Mouse (Mus musculus): ENCODE results near the gene Tmem164. TPM values are rescaled to one million over a fixed set of nuclear protein-coding genes. Genes with fewer than 3 reads are reported as not detected.
"Not testable (repeated sequence)": the region's sequence is repeated elsewhere in the genome, so short reads cannot be mapped to it uniquely, and the experiment has no call there.

Gene Tmem164
- polyA plus RNA-seq (2012; rRNA removed), result 38.0 and 55.3 TPM in 2 replicates

DNA sequence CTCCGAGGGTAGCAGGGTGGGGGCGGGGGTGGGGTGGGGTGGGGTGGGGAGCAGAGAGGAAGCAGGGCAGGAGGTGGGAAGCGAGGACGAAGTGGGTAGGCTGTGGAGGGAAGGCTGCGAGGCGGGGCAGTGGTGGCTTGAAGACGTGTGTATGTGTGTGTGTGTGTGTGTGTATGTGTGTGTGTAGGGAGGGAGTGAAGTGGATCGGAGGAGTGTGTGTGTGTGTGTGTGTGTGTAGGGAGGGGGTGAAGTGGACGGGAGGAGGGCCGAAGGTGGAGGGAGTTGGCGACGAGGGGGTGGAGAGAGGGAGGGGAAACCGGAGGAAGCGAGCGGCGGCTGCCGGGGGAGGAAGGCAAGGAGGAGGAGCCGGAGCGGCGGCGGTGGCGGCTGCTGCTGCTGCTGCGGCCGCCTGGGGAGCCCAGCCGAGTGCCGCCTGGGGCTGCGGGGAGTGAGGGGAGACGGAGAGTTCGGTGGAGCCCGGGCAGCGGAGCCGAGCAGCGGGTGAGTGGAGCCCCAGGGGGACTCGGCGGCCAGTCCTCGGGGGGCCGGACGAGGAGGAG, at the start of gene Tmem164:
Tmem164 (plus strand) TSS at position 351 of the 560 bp plus-strand sequence.
- DNase-seq (ENCODE audit: low read depth), result no peak

DNA sequence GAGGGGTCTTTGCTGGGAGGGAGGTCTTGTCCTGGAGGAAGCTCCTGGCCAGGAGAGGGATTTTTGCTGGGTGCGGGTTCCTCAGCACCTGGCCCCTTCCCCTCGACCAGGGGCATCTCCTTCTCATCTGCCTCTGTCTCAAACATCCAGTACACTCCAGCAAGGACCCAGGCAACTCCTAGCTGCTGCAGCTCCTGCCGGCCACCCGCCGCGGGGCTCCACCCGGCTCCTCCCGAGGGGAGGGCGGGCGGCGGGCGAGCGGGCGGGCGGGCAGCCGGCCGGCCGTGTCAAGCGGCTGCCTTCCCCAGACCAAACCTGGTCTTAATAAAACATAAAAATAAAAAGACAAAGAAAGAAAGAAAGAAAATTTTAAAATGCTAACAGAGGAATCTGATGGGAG, 48.2 kb upstream of the Tmem164 start:
- not testable (repeated sequence) for DNase-seq (ENCODE audit: low read depth)

DNA sequence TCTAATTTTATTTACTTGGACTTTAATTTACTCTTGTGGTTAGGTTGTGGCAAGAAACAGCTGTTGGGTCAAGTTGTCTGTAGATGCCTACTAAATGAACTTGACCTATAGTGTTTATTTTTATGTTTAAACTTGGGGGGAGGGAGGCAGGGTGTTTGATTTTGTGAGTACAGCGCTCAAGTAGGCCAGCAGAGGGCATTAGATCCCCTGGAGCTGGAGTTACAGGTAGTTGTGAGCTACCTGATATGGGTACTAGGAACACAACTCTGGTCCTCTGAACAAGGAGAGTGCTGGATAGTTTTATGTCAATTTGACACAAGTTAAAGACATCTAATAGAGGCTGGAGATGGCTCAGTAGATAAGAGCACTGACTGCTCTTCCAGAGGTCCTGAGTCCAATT, 34.0 kb upstream of the Tmem164 start:
- no peak for DNase-seq (ENCODE audit: low read depth)

DNA sequence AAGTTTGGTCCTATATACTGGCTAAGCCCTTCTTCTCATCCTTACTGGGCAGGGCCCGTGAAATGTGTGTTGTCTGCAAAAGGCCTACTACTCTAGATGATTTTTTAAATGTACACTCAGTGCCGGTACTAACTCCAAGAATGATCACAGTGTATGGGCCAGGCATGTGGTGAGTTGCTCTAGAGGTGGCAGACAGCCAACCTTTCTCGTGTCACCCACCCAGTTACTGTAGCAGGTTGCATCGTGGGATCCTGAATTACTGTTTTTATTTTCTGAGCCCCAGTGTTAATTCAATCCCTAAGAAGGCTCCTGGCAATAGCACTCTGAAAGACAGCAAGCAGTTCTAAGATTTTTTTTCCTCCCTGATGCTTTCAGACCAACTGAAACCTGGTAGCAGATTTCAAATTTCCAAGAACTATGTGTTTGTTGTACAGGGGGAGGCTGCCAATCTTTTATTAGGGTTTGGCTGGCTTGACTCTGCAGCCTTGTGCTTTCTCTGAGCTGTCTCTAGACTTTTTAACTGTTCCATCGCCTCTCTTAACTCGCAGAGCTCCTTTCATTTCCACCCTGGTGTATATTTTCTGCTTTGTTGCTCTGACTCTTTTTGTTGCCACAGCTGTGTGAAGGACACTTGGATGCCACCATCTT, 31.0 kb upstream of the Tmem164 start:
- no peak for DNase-seq (ENCODE audit: low read depth)

DNA sequence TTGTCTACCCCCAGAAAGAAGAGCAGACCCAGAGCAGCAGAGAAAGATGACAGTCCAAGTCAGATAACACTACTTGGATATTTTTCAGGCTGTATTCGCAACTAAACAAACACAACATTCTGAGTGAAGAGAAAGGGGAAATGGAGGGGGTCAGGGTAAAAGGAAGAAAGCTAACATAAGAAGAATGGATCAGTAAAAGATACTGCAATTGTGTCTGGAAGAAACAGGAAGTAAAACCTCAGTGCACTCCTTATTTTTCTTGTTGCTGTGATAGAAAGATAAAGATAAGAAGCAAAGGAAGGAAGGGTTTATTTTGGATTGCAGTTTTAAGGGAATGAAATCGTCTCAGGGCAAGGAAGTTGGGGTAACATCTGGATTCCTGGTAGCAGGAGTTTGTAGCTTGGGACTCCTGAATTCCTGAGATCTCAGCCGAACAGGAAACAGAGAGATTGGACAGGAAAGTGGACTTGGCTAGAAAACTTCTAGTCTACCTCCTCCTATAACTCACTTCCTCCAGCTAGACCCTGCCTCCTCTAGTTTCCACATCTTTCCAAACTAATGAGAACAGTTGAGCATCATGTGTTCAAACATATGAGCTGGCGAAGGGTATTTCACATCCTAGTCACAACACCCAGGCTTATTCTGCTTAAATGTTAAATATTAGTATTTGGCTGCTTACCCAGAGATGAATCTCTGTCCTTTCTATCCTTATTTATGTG, 16.3 kb upstream of the Tmem164 start:
- no peak for DNase-seq (ENCODE audit: low read depth)

DNA sequence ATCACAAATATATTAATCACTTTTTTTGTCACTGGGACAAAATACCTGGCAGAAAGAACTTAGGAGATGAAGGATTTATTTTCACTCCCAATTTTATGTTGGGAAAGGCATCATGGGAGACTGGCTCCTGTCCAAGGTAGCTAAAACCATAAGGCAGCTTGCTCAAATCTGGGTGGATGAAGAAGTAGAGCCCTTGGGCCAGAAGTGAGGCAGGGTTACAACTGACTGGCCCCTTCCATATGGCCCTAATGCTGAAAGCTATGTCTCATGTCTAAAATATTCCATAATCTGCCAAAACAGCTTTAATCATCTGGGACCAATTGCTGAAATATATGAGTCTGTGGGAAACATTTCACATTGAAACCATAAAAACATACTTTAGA, 15.8 kb upstream of the Tmem164 start:
- DNase-seq (ENCODE audit: low read depth), result no peak

DNA sequence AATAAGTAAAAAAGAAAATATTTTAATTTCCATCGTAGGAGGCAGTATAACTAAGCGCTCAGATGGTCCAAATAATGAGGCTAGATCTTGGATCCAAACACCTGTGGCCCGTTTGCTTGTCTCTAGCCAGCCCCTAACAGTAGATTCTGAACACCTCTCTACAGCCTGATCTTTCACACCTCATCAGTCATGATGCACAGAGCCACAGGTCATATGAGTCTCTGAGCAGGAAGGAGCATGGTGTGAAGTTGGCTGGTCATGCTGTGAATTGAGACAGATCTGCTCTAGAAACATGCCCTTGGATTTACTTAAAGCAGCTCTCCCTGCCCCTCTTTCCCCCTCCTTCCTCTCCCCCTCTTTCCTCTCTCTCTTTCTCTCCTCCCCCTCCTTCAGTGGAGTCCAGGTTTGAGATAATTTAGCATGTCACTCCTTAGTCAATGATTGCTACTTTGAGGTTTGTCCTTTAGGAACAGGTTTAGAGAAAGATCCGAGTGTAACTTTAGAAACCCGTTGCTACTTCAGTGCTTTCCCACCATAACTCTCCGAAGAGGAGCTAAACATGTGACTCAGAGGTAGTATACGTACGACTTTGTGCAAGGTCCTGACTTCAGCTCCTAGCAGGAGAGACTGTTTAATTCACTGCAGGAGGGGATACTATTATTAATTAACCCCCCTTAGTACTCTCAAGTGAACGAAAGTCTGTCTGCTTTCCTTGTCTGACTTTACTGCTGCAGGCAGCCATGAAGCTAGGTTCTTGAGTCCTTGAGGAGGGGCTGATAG, 11.7 kb upstream of the Tmem164 start:
- no peak for DNase-seq (ENCODE audit: low read depth)

DNA sequence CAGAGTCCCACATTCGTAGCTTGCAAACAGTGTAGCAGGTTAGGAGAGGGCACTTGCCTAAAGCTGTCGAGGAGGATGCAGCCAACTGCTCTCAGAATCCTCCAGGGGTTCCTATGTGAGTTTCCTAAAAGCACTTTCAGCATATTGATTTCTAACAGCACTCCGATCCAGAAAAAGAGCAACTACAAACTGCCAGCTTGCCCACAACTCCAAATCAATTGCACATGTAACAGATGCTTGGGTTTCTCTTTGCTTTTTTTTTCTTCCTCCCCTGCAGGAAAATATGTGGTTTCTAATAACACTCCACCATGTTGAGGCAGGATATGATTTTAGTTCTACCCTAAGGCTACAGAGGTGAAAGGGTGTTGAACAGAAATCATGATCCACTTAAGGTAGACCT, 11.1 kb upstream of the Tmem164 start:
- no peak for DNase-seq (ENCODE audit: low read depth)

DNA sequence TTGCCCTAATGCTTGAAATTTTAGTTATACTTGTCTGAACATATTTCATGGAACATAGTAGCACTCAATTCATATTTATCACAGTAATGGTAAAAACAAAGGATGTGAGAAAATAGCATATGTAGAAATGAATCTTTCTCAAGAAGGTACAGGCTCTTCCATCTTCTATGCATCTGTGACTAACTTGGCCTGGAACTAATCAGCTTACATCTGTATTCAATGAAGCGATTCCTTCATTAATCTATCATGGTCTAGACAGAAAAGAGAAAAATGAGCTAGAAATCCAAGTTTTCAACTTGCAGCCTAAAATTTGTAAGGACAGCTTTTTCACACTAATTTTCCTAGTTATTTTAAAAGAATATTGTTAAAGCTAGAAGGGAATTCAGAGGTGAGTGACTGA, 10.1 kb upstream of the Tmem164 start:
- no peak for DNase-seq (ENCODE audit: low read depth)

DNA sequence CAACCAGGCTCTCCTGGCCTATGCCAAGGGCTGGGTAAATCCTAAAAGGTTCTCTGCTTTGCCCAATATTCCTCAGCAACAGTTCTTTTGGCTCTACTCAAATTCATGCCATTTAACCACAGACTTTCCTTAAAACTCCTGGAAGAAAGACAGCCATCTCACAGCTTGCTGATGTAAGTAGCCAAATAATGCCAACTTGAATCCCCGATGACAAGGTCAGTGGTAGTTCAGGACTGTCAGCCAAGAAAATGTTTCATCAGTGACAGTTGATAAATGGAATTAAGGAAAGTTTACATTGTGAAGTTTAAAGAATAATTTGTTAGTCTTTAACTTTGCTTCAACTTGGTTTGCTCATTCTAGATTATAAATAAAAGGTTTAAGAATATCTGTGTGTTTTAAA, 8.5 kb upstream of the Tmem164 start:
- no peak for DNase-seq (ENCODE audit: low read depth)

DNA sequence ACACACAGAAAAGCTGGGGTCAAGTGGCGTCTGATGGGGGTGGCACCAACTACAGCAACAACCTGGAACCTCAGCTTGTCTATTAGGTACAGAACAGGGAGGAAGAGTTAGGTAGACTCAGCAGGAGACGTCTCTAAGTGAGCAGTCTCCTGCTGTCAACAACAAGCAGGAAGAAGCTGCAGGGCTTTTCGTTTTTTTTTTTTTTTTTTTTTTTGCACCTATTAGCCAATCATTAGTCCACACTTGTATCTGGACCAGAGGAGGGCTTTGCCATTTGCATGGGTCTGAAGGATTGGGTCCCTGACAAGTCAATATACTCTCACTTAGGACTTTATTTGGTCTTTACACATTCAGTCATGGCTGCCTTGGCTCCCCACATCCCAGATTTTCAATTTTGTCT, 4.0 kb upstream of the Tmem164 start:
- no peak for DNase-seq (ENCODE audit: low read depth)

DNA sequence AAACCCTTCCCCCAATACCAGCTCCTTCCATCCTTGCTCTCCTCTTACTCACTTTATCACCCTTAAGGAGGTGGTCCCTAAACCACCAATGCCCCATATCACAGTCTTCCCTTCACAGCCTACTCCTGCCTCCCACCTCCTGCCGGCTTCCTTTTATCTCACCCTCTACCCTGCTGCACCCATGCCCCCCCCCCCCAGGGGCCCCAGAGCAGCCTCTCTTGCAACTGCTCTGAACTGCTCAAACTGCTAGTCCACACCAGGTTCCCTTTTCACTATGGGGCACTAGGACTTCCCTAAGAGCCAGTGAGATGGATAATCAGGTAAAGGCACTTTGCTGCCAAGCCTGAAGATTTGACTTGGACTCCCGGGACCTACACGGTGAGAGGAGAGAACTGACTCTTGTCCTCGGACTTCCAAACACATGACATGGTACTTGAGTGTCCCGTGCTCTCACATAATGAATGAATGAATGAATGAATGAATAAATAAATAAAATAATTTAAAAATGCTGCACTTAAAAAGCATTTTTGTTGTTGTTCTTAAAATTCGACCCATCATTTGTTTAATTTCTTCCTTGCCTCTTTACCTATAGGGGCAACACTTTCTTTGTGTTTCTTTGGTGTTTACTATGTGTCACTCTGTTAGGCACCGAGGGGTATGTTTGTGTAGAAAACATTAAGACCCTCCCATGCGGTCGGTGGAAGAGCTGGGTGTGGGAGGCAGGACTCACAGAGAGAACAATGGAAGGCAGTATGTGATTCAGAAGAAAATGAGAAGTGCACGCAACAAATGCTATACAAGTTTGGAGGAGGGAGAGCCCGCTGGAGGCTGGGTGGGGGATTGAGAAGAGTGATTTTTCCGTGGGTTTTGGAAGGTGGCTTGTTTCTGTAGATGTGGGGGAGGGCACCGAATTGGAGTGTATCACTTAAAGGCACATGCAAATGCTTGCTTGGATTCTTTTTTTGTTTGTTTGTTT, 2.4 kb upstream of the Tmem164 start:
- no peak for DNase-seq (ENCODE audit: low read depth)

DNA sequence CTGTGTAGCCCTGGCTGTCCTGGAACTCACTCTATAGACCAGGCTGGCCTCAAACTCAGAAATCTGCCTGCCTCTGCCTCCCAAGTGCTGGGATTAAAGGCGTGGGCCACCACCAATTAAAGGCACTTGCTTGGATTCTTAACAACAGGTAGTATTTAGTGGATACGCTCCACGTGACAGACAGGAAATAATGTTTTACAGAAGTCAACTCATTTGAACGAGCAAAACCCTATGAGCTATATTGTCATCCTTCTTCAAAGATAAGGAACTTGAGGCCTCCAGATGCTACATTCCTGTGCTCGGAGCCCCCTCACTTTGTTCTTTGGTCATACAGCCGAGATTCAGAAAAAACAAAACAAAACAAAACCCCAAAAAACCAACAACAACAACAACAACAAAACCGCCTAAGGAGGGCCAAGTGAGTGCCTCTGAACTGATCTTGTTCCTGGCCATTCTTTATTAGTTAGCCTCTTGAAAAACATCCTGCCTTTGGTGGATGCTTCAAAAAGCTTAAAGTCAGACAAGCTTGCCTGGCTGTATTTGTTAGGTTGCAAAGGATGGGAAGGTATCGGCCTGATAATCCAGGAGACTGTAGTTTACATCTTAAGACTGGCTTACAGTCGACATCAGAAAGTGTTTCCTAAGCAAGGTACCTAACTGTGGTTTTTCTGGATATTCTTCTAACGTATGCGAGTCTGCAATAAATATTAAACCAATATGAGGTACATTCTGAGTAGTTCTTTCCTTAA, 1.5 kb upstream of the Tmem164 start:
- DNase-seq (ENCODE audit: low read depth), result no peak

DNA sequence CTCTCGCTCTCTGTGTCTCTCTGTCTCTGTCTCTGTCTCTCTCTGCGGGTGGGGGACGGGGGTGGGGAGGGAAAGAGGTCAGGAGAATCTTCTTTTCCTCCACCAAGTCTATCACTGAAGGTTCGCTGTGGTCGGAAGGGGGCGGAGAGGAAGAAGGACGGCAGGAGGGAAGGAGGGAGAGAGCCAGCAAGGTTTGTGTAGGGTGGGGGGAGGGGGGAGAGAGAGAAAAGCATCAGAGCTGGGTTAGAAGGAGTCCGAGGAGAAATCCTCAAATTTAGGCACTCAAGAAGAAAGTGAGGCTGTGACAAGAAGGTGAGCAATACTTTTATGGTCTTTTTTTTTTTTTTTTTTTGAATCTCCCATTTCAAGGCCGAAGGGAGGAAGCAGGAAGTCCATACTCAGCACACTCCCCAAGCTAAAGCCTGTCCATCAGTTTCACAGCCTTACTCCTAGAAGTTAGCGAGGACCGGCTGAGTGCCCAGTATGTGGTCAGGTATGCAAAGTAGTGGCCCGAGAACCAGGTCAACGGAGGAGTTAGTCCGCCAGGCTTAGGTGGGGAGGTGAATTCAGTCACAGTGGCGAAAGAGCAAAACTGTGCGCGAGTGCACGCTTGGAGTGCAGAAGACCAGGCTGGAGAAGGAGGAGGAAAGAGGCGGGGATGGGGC, 683 bp upstream of the Tmem164 start:
- no peak for DNase-seq (ENCODE audit: low read depth)

DNA sequence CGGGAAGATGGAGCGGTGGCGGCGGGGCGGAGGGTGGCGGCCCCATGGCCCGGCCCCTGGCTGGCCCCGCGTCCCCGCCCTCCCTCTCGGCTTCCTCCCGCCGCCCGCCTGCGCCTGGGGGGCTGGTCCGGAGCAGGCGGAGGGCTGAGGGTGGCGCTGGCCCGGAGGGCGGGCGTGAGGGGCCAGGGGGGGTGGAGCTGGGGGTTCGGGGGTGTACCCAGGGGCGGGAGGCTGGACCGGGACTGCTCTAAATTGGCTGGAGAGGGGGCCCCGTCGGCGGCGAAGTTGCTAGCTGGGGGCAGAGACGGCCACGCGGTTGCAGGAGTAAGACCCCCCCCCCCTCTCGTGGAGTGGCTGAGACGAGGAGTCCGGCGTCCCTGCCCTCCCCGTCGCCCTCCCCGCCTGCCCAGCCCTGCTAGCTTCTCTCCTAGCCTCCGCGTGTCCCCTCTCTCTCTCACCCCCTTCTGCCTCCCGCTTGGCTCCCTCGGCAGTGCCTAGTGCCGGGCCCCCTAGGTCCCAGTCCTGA, 473 bp downstream of the Tmem164 start:
- no peak for DNase-seq (ENCODE audit: low read depth)

DNA sequence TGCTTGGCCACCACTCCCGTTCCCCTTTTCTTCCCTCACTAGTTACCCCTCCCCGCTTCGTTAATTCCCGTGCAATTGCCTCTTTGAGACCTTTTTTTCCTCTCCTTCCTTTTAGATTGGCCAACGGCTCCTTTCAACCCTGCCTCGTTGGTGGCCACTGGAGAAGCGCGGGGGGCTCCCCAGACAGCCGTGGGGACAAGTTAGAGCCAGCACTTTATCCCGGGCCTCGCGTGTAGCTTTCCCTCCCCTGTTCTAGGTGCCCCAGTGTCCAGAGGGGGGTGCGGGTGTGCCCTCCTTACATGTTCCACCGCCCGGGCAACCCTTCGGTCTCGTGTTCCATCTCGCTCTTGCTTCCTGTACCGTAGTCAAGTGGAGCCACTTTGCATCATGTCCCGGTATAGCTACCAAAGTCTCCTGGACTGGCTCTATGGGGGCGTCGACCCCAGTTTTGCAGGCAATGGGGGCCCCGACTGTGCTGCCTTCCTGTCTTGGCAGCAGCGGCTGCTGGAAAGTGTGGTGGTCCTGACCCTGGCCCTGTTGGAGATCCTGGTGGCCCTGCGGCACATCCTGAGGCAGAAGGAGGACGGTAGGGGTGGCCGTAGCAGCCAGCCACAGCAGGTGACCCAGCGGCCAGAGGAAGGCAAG, 1.1 kb downstream of the Tmem164 start:
- no peak for DNase-seq (ENCODE audit: low read depth)

DNA sequence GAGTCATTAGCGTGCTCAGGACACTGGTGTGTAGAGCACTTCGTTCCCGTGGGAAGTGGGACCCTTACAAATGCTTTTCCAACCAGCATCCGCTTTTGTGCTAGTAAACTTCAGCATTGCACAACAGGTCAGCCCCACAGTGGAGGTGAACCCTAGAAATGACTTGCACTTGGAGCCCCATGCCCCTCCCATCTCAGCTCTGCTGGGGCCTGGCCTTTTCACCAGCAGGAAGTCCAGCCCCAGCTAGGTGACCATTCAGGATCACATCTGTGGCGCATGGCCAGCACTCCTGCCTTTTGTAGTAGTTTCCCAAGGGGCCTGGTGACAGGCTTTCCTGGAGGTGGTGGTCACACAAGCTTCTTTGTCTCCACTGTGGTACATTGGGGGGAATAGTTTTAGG, 1.8 kb downstream of the Tmem164 start:
- DNase-seq (ENCODE audit: low read depth), result no peak

DNA sequence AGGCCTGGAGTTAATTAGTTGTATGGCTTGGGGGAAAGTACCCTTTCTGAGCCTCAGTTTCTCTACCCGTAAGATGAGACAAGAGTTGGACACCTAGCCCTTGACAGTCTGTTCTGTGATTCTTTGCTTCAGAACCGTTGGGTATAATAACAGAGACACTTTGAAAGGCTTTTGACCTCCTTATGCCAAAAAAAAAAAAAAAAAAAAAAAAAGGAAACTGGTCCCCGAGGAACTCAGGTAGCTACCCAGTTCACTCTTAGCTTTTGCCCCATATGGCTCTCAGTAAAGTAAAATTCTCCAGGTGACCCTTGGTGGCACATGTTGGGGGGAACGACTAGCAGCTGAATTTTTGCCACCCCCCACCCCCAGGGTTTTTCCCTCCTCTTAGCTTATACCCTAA, 3.5 kb downstream of the Tmem164 start:
- DNase-seq (ENCODE audit: low read depth), result no peak

DNA sequence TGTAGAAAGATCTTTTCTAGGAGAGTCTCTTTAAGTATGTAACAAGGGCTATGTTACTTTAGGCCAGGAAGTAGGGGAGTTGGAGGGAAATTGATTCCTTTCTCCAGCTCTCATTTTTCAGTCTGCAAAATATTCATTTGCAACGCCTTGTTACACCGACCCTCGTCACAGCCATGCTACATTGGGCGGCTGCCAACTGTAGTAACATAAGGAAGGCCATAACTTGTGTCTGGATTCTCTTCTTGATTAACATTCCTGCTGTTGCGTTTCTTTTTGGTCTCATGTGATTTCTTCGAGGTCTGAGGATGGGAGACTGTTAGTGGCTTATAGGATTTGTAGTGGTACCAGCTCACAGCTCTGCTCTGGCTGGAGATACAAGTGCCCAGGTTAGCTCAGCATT, 4.5 kb downstream of the Tmem164 start:
- DNase-seq (ENCODE audit: low read depth), result no peak

Data from gonadal fat pad, adult 2 months (tissue).